Comparison of ENCODE assay signal across 19 mouse cellular contexts in genomic region chr10:80036832-80037231, GRCm38 (mm10). TPM values are rescaled to one million over a fixed set of nuclear protein-coding genes. Genes with fewer than 3 reads are reported as not detected.
DNase-seq lines count a peak whose midpoint lies in the region; ATAC-seq lines count a peak whose summit lies in the region.
"Had no signal": no experiment of that assay in that cellular context is flagged by ENCODE, and none has a peak within 500 bp of the region (broad histone marks: within the 10 kb centered on the region; RNA-seq: fewer than 3 reads in every experiment).

No protein-coding gene starts in this region.

- no peak overlapping the region for H3K9ac ChIP-seq in heart, embryonic 11.5 days (ENCODE audit: low read depth, low read length)
- no peak overlapping the region for H3K9ac ChIP-seq in kidney, embryonic 16.5 days (replicated peaks; ENCODE audit: low read length)
- H3K9ac ChIP-seq: liver, embryonic 15.5 days; neural tube, embryonic 13.5 days had no signal

- H3K4me1 ChIP-seq in heart, embryonic 11.5 days (ENCODE audit: control insufficient read depth, insufficient read depth, low read length): peaks cover 44% of the 10 kb centered on the region
- H3K4me1 ChIP-seq in kidney, embryonic 16.5 days (ENCODE audit: insufficient read depth, low read length): peaks cover 33% of the 10 kb centered on the region

- H3K27me3 ChIP-seq in heart, embryonic 11.5 days (ENCODE audit: control insufficient read depth, insufficient read depth, low read length): no peaks in the 10 kb centered on the region
- no peaks in the 10 kb centered on the region for H3K27me3 ChIP-seq in kidney, embryonic 16.5 days (ENCODE audit: insufficient read depth, low read length)
- H3K27me3 ChIP-seq: liver, embryonic 15.5 days; neural tube, embryonic 13.5 days had no signal

- no peaks in the 10 kb centered on the region for H3K9me3 ChIP-seq in heart, embryonic 11.5 days (replicated peaks; ENCODE audit: control insufficient read depth, low read length)
- H3K9me3 ChIP-seq in kidney, embryonic 16.5 days (ENCODE audit: low read length): no peaks in the 10 kb centered on the region
- H3K9me3 ChIP-seq: liver, embryonic 15.5 days; midbrain, embryonic 10.5 days; neural tube, embryonic 13.5 days had no signal

- peaks cover 22% of the 10 kb centered on the region for H3K36me3 ChIP-seq in heart, embryonic 11.5 days (ENCODE audit: control insufficient read depth, insufficient read depth, low read length)
- peaks cover 40% of the 10 kb centered on the region for H3K36me3 ChIP-seq in kidney, embryonic 16.5 days (ENCODE audit: insufficient read depth, low read length)

- intact Hi-C loops in heart, postnatal 36 days (cut with DNase I): no loop called here

- no peak overlapping the region for H3K4me3 ChIP-seq in heart, embryonic 11.5 days (ENCODE audit: low read depth, low read length)
- no peak overlapping the region for H3K4me3 ChIP-seq in kidney, embryonic 16.5 days (ENCODE audit: low read length)
- H3K4me3 ChIP-seq: liver, embryonic 15.5 days; midbrain, embryonic 10.5 days; neural tube, embryonic 13.5 days had no signal

- H3K4me2 ChIP-seq in heart, embryonic 11.5 days: no peak overlapping the region
- H3K4me2 ChIP-seq in kidney, embryonic 16.5 days (replicated peaks; ENCODE audit: low read depth, low read length): no peak overlapping the region
- H3K4me2 ChIP-seq: liver, embryonic 15.5 days; neural tube, embryonic 13.5 days had no signal

- 88% methylated on average over 13 of the region's 13 CpGs for WGBS in heart, embryonic 11.5 days (ENCODE audit: insufficient replicate concordance)
- 90% methylated on average over 13 of the region's 13 CpGs for WGBS in kidney, embryonic 16.5 days

- no peak overlapping the region for H3K27ac ChIP-seq in heart, embryonic 11.5 days (ENCODE audit: low read depth, low read length)
- no peak overlapping the region for H3K27ac ChIP-seq in kidney, embryonic 16.5 days (ENCODE audit: low read length)
- H3K27ac ChIP-seq: liver, embryonic 15.5 days; midbrain, embryonic 10.5 days; neural tube, embryonic 13.5 days had no signal

- DNase-seq in heart, adult 18-20 months: peak; percentile 85 to 93
- peak; percentile 48 to 60 for DNase-seq in kidney, postnatal 36 days
- peak; percentile 87 for DNase-seq in heart, adult 8-10 months (ENCODE audit: low spot score)
- peak; percentile 61 to 67 for DNase-seq in heart, postnatal 36 days
- no peak for DNase-seq in spleen, postnatal 14 days (ENCODE audit: low spot score in 2 of 2)
- DNase-seq: adrenal gland, postnatal 36 days; cerebellum, adult 9-10 months; gastrocnemius, postnatal 36 days; kidney, adult 18-20 months; left cerebral cortex, postnatal 4 days; lung, postnatal 10 days; right cerebral cortex, postnatal 14 days; thymus, postnatal 14 days had no signal

- no peak for ATAC-seq in heart, embryonic 11.5 days (replicated peaks; ENCODE audit: insufficient number of reproducible peaks, low FRiP score, low TSS enrichment)
- no peak for ATAC-seq in kidney, embryonic 16.5 days (ENCODE audit: low FRiP score, low TSS enrichment)
- ATAC-seq in megakaryocyte-erythroid progenitor cell, adult 5-6 weeks (replicated peaks; ENCODE audit: low FRiP score, low TSS enrichment, poor library complexity, severe bottlenecking): no peak

RNA-seq across cellular contexts. Expression of gene Polr2e, which starts 2.8 kb away (rescaled TPM):
- 10 to 100 TPM; 92.9 to 97.6 TPM for total RNA-seq in heart, adult 18-20 months (2021)
- polyA plus RNA-seq in heart, embryonic 11.5 days (2014; fragmentation: Nextera tagmentation; extraction: Ambion mirVana): 160 and 182 TPM in 2 replicates
- polyA plus RNA-seq in kidney, embryonic 16.5 days (2015; fragmentation: Nextera tagmentation; extraction: Ambion mirVana): 242 and 248 TPM in 2 replicates
- 100 to 1,000 TPM in 2 of 4 experiments, 10 to 100 TPM in 2; 91.7 to 106 (median 100) TPM for total RNA-seq in heart, adult 8-10 months (2022)
- total RNA-seq in heart, postnatal 36 days (2021): 10 to 100 TPM; 88.5 to 96.4 TPM
- 145 and 157 TPM in 2 replicates for total RNA-seq in megakaryocyte-erythroid progenitor cell, adult 5-6 weeks (2014; fragmentation: Nextera tagmentation)
- total RNA-seq in megakaryocyte-erythroid progenitor cell, adult 5-6 weeks (2017): 142 and 150 TPM in 2 replicates

RNA-seq across cellular contexts. Expression of gene Gpx4, which starts 10.1 kb away (rescaled TPM):
- total RNA-seq in heart, adult 18-20 months (2021): 1,000 to 10,000 TPM in 1 of 2 experiments, 100 to 1,000 TPM in 1; 983 to 1,022 TPM
- 711 and 729 TPM in 2 replicates for polyA plus RNA-seq in heart, embryonic 11.5 days (2014; fragmentation: Nextera tagmentation; extraction: Ambion mirVana)
- 617 and 706 TPM in 2 replicates for polyA plus RNA-seq in kidney, embryonic 16.5 days (2015; fragmentation: Nextera tagmentation; extraction: Ambion mirVana)
- total RNA-seq in heart, adult 8-10 months (2022): 1,000 to 10,000 TPM; 1,048 to 1,125 (median 1,067) TPM
- total RNA-seq in heart, postnatal 36 days (2021): 100 to 1,000 TPM; 863 to 871 TPM
- total RNA-seq in megakaryocyte-erythroid progenitor cell, adult 5-6 weeks (2014; fragmentation: Nextera tagmentation): 566 and 603 TPM in 2 replicates
- 483 and 498 TPM in 2 replicates for total RNA-seq in megakaryocyte-erythroid progenitor cell, adult 5-6 weeks (2017)

RNA-seq across cellular contexts. Expression of gene Arhgap45, which starts 20.4 kb away (rescaled TPM):
- total RNA-seq in heart, adult 18-20 months (2021): 1 to 10 TPM; 3.1 to 8.7 TPM
- 6.2 and 7.5 TPM in 2 replicates for polyA plus RNA-seq in heart, embryonic 11.5 days (2014; fragmentation: Nextera tagmentation; extraction: Ambion mirVana)
- 10.5 and 11.3 TPM in 2 replicates for polyA plus RNA-seq in kidney, embryonic 16.5 days (2015; fragmentation: Nextera tagmentation; extraction: Ambion mirVana)
- 1 to 10 TPM; 2.9 to 5.1 (median 3.4) TPM for total RNA-seq in heart, adult 8-10 months (2022)
- total RNA-seq in heart, postnatal 36 days (2021): 1 to 10 TPM; 4.1 to 5.9 TPM
- total RNA-seq in megakaryocyte-erythroid progenitor cell, adult 5-6 weeks (2014; fragmentation: Nextera tagmentation): 76.2 and 103 TPM in 2 replicates
- total RNA-seq in megakaryocyte-erythroid progenitor cell, adult 5-6 weeks (2017): 52.8 and 64.4 TPM in 2 replicates

RNA-seq across cellular contexts. Expression of gene Abca7, which starts 40.5 kb away (rescaled TPM):
- total RNA-seq in heart, adult 18-20 months (2021): 1 to 10 TPM; 6.5 to 7.6 TPM
- polyA plus RNA-seq in heart, embryonic 11.5 days (2014; fragmentation: Nextera tagmentation; extraction: Ambion mirVana): 2.1 and 2.8 TPM in 2 replicates
- polyA plus RNA-seq in kidney, embryonic 16.5 days (2015; fragmentation: Nextera tagmentation; extraction: Ambion mirVana): 4.2 and 4.4 TPM in 2 replicates
- 1 to 10 TPM; 7.5 to 8.5 (median 8.0) TPM for total RNA-seq in heart, adult 8-10 months (2022)
- total RNA-seq in heart, postnatal 36 days (2021): 1 to 10 TPM; 7.7 to 7.9 TPM
- total RNA-seq in megakaryocyte-erythroid progenitor cell, adult 5-6 weeks (2014; fragmentation: Nextera tagmentation): 27.0 and 32.9 TPM in 2 replicates
- 11.0 and 12.1 TPM in 2 replicates for total RNA-seq in megakaryocyte-erythroid progenitor cell, adult 5-6 weeks (2017)

RNA-seq across cellular contexts. Expression of gene Cnn2, which starts 48.4 kb away (rescaled TPM):
- total RNA-seq in heart, adult 18-20 months (2021): 10 to 100 TPM; 28.3 to 32.6 TPM
- polyA plus RNA-seq in heart, embryonic 11.5 days (2014; fragmentation: Nextera tagmentation; extraction: Ambion mirVana): 405 and 420 TPM in 2 replicates
- 309 and 332 TPM in 2 replicates for polyA plus RNA-seq in kidney, embryonic 16.5 days (2015; fragmentation: Nextera tagmentation; extraction: Ambion mirVana)
- total RNA-seq in heart, adult 8-10 months (2022): 10 to 100 TPM; 27.1 to 35.7 (median 33.3) TPM
- 10 to 100 TPM; 29.9 to 30.6 TPM for total RNA-seq in heart, postnatal 36 days (2021)
- total RNA-seq in megakaryocyte-erythroid progenitor cell, adult 5-6 weeks (2014; fragmentation: Nextera tagmentation): 18.0 and 24.6 TPM in 2 replicates
- total RNA-seq in megakaryocyte-erythroid progenitor cell, adult 5-6 weeks (2017): 13.8 and 25.6 TPM in 2 replicates

Comparison
In these comparisons a context has a peak if more than half of its experiments do, and no peak if none do; other contexts are left out.
1. DNase-seq: peak in heart, adult 18-20 months (2 of 2), kidney, postnatal 36 days (2 of 2), heart, adult 8-10 months (single experiment) and heart, postnatal 36 days (2 of 2); none in spleen, postnatal 14 days (0 of 2).
2. RNA of gene Arhgap45, which starts 20.4 kb away (total RNA-seq): 52.8 to 103 TPM in megakaryocyte-erythroid progenitor cell, adult 5-6 weeks; 3.1 to 8.7 TPM in heart, adult 18-20 months, 4.1 to 5.9 TPM in heart, postnatal 36 days and 2.9 to 5.1 TPM in heart, adult 8-10 months; every median in the first group is over 4 times any median in the second.